Mouse (Mus musculus) MEL-GATA-1-ER (cell line): ENCODE data around the gene Gadd45a.
A peak's percentile ranks its signal among the peaks of the same experiment; 100 is the strongest.

Experiments
- DNase-seq: peaks from one replicate; pipeline ENCODE4 v3.0.0-alpha.2; 2012; ENCODE audit warnings: low read depth; ENCODE audit errors: extremely low read depth

Gadd45a gene

DNA sequence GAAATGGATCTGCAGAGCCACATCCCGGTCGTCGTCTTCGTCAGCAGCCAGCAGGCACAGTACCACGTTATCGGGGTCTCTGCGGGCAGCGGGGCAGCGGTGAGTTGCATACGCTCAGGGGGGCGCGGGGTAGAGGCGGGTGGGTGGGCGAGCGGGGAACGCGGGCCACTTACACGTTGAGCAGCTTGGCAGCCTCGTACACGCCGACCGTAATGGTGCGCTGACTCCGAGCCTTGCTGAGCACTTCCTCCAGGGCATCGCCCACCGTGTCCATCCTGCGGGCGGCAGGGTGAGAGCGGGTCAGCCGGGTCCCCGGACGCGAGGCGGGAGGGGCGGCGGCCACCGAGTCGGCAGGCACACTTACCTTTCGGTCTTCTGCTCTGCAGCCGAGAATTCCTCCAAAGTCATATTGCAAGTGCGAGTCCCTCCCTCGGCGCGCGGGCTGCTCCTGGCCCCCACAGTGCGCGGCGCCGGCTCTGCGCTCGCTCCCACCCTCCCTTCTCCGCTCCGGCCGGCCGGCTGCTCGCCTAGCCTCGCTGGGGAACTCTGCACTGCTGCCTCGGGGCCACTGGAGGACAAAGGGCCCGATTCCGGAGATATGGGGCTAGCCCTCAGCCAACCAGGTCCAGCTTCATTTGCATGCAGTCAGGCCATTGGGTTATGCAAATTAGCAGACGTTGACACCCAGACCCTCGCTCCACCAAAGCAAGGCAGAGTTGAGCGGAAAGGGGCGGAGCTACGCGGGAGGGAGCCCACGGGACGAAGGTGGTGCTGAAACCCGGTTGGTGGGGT is at the start of gene Gadd45a:
TSS of gene Gadd45a (minus strand) at position 621 of the 792 bp plus-strand sequence.
- DNase-seq, result peak; percentile 98

DNA sequence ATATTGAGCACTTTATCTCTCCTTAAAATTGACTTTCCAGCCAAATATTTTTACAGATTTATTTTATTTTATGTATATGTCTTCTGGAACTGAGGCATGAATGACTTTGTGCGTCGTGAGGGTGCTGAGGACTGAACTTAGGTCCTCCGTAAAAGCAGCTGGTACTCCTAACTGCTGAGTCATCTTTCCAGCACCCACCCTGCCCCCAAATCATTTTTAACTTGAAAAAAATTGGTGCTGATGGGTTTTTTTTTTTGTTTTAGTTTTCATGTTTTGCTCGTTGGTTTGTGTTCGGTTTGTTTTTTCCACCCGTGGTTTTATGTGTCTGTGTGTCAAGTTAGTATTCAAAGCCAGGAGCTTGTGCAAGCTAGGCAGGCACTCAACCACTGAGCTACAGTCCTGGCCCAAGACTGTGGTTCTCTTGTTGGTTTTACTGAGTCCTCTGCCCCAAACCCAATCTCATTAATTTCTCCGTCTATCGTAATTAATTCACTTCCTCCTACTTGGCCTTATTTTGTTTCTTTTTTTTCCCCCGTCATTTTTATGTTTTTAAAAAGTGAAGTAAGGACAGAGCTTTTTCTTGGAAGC is 48.7 kb upstream of the Gadd45a start:
- no peak for DNase-seq

DNA sequence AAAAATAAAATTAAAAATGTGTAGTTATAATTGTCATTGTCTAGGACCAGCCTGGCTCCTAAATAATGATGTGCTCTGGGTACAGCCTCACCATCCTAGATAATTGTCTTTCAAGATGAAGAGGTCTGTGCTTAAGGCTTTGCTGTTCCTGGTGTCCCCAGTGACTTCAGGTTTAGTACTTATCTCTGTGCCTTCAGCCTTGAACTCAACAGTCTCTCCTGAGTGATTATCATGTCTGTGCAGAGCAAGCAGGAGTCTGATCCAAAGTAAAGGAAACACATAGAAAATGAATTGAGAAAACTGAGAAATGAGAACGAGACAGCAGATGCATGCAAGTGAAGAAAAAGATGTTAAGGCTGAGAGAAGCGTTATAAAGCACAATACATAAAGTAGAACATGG is 47.2 kb upstream of the Gadd45a start:
- DNase-seq, result peak; percentile 9

DNA sequence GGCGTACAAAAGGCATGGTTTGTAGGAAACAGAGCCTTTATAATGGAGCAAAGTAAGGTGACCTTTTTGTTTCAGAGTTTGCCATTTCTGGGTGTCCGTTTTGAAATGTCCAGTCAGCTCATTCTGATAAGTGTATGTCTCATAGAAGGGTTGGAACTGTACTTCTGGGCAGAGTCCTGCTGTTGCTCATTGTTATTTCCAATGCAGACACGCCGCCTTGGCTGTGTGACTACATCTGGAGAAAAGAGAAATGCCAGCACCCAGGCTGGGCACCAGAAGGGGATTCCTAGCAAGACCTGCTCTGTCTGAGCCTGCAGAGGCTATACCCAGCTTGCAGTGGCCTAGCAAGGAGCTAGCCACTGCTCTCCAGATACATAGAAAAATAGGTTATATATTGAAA is 43.9 kb upstream of the Gadd45a start:
- DNase-seq, result no peak

DNA sequence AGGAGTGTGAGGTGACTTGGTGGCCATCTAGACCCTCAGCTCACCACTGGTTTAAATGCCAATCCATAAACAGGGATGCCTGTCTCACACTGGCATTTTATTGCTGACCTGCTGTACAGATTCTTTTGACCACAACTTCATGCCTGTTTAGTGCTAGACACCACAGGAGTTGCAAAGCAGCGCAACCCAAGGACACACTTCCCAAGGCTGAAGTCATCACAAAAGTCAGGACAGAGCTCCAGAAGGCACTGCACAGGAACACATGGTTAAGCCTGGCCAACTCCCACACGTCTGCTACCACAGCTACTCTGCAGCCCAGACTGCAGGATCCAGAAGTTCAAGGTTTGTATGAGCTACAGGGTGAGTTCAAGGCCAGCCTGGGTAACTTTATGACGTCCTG is 40.8 kb upstream of the Gadd45a start:
- no peak for DNase-seq

DNA sequence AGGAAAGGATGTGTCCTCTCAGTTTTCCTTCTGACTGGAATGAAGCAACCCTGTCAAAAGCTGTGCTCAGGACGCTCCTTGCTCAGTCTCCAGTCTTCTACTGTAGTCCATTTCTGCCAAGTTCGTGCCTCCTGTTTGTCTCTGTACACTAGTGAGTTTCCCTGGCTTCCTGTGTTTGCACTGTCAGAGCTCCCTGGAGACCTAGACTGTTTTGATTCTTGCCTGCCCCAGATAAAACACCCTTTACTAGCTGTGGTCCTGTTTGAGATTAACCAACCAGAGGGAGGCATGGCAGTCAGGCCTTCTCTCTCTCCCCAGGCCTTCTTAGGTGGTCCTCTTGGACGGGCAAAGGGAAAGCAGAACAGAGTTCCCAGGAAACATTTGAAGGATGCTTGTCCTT is 40.2 kb upstream of the Gadd45a start:
- DNase-seq, result no peak

DNA sequence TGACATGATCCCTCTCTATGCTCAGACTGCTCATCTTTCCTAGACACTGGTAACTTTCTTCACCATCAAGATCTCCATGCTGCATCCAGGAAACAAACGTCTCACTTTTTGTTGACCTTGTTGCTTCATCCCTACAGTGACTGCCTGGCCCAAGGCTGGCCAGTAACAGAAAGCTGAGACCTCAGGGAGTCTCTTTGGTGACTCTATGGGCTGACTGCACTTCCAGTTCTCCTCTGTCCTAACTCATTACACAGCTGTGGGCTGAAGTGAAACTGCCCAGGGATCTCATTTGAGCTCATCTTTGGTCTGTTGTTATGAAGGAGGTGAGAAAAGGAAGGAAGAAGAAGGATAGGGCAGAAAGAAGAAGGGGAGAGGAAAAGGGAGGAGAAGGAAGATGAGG is 39.1 kb upstream of the Gadd45a start:
- no peak for DNase-seq

DNA sequence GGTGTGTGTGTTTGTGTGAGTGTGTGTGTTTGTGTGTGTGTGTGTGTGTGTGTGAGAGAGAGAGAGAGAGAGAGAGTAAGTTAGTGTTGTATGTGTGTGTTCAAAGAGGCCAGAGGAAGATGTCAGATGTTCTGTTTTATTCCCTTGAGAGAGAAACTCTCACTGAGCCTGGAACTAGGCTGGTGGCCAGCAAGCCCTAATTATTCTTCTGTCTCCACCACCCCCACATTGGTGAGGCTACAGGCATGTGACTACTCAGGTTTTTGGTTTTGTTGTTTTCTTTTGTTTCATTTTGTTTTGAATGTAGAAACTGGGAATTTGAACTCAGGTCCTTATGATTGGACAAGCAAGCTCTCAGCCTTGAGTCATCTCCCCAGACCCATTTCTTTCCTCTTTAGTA is 37.6 kb upstream of the Gadd45a start:
- DNase-seq, result no peak

DNA sequence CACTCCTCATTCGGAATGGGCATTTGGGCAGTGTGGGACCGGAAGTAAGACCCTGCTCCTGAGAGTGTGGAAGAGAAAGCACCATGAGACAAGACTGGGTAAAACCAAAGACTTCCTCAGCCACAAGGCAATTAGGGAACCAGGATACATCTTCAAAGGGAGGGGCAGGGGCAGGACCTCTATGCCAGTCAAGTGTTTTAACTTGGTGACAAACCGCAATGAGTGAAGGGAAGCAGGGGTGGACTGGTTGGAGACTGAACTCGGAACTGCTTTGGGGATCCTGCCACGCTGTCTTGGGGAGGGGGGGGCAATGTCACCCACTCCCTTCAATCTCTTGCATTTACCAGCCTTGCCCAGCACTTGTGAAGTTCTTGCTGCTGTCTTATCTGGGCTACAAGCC is 36.7 kb upstream of the Gadd45a start:
- no peak for DNase-seq

DNA sequence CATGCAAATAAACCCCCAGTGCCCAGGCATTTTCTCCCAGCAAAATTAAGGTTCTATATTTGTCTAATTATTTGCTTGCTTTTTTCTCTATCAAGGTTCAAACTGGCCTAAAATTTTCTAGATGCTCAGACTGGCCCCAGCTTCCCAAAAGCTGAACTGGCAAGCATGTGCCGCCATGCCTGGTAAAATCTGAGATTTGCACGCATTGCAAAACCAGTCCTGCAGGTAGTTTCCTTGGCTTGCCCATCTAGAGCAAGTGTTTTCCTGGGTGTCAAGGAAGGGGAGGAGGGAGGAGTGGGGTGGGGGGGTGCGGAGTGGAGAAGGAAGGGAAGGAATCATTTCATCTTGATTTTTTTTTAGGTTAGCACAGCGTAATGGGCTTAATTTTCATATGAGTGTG is 36.2 kb upstream of the Gadd45a start:
- no peak for DNase-seq

DNA sequence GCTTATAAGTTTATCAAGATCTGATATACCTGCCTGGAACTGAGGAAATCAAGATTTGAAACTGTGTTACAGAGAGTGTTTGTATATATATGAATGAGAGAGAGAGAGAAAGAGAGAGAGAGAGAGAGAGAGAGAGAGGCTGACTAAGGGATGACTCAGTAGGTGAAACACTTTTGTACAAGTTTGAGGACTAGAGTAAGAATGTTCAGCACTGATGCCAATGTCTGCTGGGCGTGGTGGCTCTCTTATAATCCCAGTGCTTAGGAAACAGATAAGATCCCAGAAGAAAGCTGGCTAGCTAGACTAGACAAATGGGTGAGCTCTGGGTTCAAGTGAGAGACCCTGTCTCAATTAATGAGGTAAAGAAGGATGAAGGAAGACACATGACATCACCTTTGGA is 34.4 kb upstream of the Gadd45a start:
- no peak for DNase-seq

DNA sequence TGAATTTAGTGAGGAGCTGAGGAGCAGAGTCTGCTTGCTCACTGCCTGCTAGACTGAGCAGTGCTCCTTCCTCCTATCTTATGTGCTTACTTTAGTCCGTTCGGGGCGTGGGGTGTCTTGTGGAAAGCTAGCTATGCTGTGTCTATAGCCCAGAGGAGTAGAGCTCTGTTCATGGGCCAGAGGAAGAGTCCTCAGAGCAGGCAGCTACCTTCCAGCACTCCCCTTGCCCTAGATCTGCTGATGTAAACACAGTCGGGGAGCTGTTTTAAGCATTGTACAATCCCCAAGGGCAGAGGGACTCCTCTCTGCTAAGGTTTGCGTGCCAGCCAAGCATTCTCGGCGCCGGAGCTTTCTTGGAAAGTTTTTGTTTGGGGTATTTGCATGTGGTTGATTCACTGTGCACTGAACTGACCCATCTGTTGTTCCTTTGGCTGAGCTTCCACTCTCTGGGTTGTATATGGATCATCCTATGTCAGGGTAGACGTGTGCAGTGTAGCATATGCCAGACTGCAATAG is 32.6 kb upstream of the Gadd45a start:
- no peak for DNase-seq

DNA sequence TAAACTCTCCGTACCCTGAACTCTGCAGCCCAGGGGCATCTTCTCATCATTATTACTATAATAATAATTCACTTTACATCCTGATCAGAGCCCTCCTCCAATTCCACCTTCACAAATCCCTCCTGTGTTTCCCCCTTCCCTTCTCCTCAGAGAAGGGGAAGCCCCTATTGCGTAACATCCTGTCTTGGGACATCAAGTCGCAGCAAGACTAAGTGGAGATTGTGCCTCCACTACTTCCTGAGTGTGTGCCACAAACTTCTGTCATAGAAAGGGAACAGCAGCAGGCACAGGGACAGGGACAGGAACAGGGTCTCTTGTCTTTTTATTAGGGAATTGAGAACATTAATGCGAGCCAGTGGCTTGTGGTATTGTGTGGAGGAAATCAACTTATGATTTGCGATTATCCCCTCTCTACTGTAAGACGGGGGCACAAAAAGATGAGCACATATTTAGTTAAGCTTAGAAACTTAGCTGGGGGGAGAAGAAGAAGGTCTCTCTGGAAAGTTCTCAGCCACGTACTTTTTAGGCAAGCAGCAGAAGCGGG is 32.0 kb upstream of the Gadd45a start:
- DNase-seq, result peak; percentile 25

DNA sequence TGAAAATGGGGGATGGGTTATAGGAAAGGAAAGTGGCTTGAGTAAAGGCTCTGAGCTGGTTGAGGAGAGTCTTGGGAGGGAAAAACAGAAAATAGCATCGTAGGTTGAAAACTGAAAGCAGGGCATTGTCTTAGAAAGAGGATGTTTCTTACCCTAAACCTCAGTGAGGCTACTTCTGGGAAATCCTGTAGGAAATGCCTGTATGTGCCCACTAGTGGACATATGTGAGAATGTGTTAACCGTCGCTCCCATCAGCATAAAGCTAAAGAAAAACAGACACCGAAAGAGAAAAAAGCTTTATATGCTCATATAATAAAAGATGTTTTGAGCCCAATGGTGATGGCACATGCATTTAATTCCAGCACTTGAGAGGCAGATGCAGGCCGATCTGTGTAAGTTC is 22.8 kb upstream of the Gadd45a start:
- no peak for DNase-seq

DNA sequence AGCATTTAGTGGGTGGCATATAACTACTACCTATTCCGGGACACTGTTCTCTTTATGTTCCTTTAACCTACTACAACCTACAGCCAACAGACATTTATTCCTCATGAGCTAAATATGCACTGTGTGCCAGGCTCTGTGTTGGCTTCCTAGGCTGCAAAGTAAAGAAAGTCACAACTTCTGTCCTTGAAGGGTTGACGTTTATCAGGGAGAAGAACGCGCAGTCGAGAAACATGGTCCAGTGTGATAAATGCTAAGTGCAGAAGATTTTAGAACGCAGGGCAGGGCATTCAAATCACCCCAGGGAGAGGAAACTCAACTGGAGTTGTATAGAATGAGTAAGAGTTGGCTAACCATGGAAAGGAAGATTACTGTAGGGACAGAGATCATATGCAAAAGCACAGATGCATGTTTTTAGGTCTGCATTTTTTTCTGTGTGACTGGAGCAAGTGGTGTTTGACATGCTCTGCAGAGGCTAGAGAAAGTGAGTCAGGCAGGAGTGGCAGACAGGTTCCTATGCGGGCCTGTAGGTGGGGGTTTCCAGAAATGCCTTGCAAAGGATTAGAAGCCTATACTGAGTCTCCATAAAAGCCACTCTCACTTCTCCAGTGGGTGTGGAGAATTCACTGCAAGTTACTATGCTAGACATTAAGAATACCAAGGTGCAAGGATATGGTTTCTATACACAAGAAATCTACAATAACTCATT is 20.9 kb upstream of the Gadd45a start:
- DNase-seq, result peak; percentile 81

DNA sequence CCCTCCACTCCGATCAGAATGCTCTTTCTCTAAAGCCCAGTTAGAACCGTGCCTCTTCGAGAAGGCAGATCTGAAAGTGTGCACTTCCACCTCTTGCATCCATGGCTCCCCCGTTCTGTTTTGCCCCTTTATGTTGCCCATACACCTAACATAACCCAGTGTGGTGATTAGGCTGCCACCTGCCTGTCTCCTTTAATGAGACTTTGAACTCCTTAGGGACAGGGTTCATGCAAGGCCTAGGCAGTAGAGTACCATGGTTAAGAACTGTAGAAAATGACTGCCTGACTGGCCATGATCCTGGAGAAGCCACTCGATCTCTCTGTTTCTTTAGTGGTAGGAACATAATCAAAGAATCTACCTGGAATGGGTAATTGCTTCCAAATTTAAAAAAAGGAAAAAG is 20.3 kb upstream of the Gadd45a start:
- DNase-seq, result peak; percentile 11

DNA sequence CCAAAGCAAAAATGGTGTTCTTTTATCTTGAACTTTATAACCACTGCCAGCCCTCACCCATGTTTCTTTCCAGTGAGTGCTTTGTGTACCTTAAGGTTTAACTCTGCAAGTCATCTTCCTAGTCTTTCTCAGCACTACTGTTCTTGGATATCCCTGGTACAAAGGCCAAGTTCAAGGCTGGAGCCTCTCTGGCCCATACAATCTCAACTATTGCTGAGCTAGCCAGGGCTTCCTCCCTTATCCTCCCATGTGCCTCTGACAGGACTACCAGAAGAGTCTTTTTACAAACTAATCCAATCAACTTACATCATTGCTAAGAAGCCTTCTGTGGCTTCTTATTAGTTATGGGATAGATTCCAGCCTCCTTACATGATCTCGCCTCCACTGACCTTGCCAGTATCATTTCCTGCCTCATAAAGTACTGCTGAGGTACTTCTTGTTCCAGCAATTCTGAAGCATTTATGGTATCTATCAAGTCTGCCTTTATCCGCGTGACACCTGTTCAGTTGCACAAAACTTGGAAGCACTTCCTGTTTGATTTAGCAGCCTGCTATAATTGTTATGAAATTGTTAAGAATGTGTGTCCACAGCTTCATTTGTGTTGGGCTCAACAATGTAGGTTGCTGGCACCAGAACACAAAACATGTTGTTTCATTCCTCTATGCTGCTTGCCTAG is 19.8 kb upstream of the Gadd45a start:
- peak; percentile 41 for DNase-seq

DNA sequence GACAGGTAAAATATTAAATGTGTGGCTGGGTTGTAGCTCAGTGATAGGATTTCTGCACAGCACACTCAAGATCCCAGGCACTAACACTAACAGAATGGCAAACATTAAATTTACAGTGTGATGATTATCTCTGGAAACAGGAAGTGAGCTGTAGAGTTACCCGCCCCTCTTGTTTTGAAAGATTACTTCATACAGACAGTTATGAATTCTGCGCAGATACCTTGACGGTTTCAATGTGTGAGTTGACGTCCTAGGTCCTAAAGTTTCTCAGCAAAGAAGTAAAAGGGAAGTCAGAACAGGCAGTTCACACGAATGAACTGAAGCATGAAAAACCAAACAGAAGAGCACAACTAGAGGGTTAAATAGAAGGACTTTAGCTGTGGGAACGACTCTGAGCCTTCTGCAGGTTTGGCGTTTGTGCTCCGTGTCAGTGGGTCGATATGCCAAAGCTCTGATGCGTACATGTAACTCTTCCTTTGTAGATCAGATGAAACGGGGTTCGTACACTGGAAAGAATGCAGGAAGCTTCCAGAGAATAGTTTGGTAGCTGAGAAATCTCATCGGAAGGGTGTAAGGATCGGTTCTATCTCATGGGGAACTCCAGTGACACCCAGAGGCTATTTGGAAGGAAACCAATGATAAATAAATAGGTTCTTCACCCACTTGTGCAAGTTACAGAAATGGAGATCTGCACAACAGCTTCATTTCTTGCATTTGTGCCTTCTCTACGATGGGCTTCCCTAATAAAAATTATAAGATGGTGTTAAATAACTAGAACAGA is 19.0 kb upstream of the Gadd45a start:
- peak; percentile 63 for DNase-seq

DNA sequence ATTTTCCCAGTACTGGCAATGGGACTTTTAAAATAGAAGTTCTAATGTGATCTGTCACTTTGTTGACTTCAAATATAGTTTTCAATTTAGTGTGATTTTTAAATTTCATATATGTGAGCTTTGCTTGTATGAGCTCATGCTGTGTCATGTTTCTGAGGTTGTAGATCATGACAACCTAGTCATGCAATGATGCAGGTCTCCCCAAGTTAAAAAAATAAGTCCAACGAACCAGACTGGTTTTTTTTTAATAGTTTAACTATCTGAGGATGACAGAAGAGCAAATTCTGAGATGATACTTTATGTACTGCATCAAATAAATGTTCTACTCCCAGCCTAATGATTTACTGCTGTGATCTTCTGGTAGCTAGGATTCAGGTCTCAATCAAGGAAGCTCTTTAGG is 12.8 kb upstream of the Gadd45a start:
- DNase-seq, result no peak

DNA sequence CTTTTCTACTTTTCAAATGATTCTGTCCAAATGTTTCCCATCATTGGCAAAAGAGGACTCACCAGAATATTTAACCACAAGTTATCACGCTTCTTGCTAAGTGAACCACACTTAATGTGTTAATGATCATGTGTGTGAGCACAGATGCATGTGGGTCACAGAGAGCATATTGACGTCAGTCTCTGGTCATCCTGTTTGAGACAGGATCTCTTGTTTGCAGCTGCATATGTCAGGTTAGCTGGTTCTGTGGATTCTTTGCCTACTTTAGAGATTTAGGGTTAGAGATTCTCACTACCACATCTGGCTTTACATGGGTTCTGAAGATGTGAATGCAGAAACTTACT is 12.4 kb upstream of the Gadd45a start:
- DNase-seq, result no peak
